Mouse (Mus musculus): ENCODE measurements around the gene Mfap3. TPM values are rescaled to one million over a fixed set of nuclear protein-coding genes. Genes with fewer than 3 reads are reported as not detected.

Mfap3 gene
- polyA plus RNA-seq, 1 experiment: 6.4 TPM

- Histone ChIP-seq H3K4me3 (peak overlapping the region; percentile 92), H3K4me2 (ENCODE audit: low read depth) (peak overlapping the region; percentile 79), H3ac (ENCODE audit: control insufficient read depth, insufficient read length) (no peak overlapping the region), H3K36me3 (ENCODE audit: control insufficient read depth, insufficient read depth) (peaks cover 3% of the 10 kb centered on the region), H3K79me2 (ENCODE audit: control insufficient read depth, insufficient read depth) (peaks cover 53% of the 10 kb centered on the region), H3K27me3 (ENCODE audit: control insufficient read depth, insufficient read depth, insufficient read length) (no peaks in the 10 kb centered on the region)
- TF ChIP-seq SRF (IDR thresholded peaks at IDR 0.05; ENCODE audit: control insufficient read depth, insufficient read length, low read depth) (no peak), E2F4 (IDR thresholded peaks at IDR 0.05; ENCODE audit: insufficient read depth) (no peak), REST (IDR thresholded peaks at IDR 0.05; ENCODE audit: insufficient read depth, insufficient read length) (no peak), TCF3 (IDR thresholded peaks at IDR 0.05; ENCODE audit: insufficient read length, low read depth) (no peak), MAX (IDR thresholded peaks at IDR 0.05; ENCODE audit: low read depth) (no peak), MYOD1 (IDR thresholded peaks at IDR 0.05; ENCODE audit: control insufficient read depth in 1 of 3, insufficient read length in 2 of 3, low read depth in 2 of 3) (no peak), POLR2AphosphoS2 (IDR thresholded peaks at IDR 0.05; ENCODE audit: insufficient read length, low read depth) (no peak), CEBPB (IDR thresholded peaks at IDR 0.05; ENCODE audit: insufficient read depth, poor library complexity, severe bottlenecking) (no peak), POLR2A (IDR thresholded peaks at IDR 0.05; ENCODE audit: insufficient read length, low read depth) (no peak), TCF12 (IDR thresholded peaks at IDR 0.05; ENCODE audit: insufficient read depth, poor library complexity, severe bottlenecking) (no peak), MYOG (IDR thresholded peaks at IDR 0.05; ENCODE audit: control insufficient read depth in 1 of 3, insufficient read depth in 1 of 3, insufficient read length in 2 of 3, low read depth in 2 of 3) (no peak), USF1 (IDR thresholded peaks at IDR 0.05; ENCODE audit: low read depth) (no peak)
Measured at GRCm38 (mm10) chr11:57516946-57517441, 1.5 kb upstream of the Mfap3 start.

- Histone ChIP-seq H3K4me2 (ENCODE audit: low read depth) (peak overlapping the region; percentile 79), H3K36me3 (ENCODE audit: control insufficient read depth, insufficient read depth) (no peaks in the 10 kb centered on the region), H3ac (ENCODE audit: control insufficient read depth, insufficient read length) (peak overlapping the region; percentile 81), H3K27me3 (ENCODE audit: control insufficient read depth, insufficient read depth, insufficient read length) (no peaks in the 10 kb centered on the region), H3K79me2 (ENCODE audit: control insufficient read depth, insufficient read depth) (peaks cover 64% of the 10 kb centered on the region), H3K4me3 (peak overlapping the region; percentile 92)
- TF ChIP-seq SRF (IDR thresholded peaks at IDR 0.05; ENCODE audit: control insufficient read depth, insufficient read length, low read depth): no peak
- no peak for TF ChIP-seq CEBPB (IDR thresholded peaks at IDR 0.05; ENCODE audit: insufficient read depth, poor library complexity, severe bottlenecking)
- TF ChIP-seq POLR2AphosphoS2 (IDR thresholded peaks at IDR 0.05; ENCODE audit: insufficient read length, low read depth): no peak
- no peak for TF ChIP-seq REST (IDR thresholded peaks at IDR 0.05; ENCODE audit: insufficient read depth, insufficient read length)
- no peak for TF ChIP-seq MAX (IDR thresholded peaks at IDR 0.05; ENCODE audit: low read depth)
- no peak for TF ChIP-seq POLR2A (IDR thresholded peaks at IDR 0.05; ENCODE audit: insufficient read length, low read depth)
- no peak for TF ChIP-seq USF1 (IDR thresholded peaks at IDR 0.05; ENCODE audit: low read depth)
- TF ChIP-seq TCF3 (IDR thresholded peaks at IDR 0.05; ENCODE audit: insufficient read length, low read depth): no peak
- no peak for TF ChIP-seq E2F4 (IDR thresholded peaks at IDR 0.05; ENCODE audit: insufficient read depth)
- no peak for TF ChIP-seq MYOD1 (IDR thresholded peaks at IDR 0.05; ENCODE audit: control insufficient read depth in 1 of 3, insufficient read length in 2 of 3, low read depth in 2 of 3)
Measured at GRCm38 (mm10) chr11:57518751-57519148, 286 bp downstream of the Mfap3 start.

DNA sequence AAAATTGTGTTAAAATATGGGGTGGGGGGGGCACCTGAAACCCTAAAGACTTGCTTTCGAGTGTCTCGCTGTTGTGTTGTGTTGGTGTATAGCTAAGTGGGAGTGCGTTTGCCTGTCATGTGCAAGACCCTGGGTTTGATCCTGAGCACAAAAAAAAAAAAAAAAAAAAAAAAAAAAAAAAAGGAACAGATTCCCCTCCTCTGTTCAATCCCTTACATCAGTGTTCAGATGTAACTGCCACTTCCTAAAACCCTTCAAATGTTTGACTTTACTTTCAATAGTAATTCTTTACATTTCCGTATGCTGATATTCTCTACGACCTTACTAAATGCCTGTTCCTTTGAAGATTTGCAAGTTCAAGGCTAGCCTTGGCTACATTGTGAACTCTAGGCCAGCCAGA, 840 bp downstream of the Mfap3 start:
- H3ac ChIP-seq (ENCODE audit: control insufficient read depth, insufficient read length): no peak overlapping the region
- no peaks in the 10 kb centered on the region for H3K36me3 ChIP-seq (ENCODE audit: control insufficient read depth, insufficient read depth)
- no peaks in the 10 kb centered on the region for H3K27me3 ChIP-seq (ENCODE audit: control insufficient read depth, insufficient read depth, insufficient read length)
- H3K4me3 ChIP-seq: peak overlapping the region; percentile 92
- H3K79me2 ChIP-seq (ENCODE audit: control insufficient read depth, insufficient read depth): peaks cover 64% of the 10 kb centered on the region
- TF ChIP-seq SRF (IDR thresholded peaks at IDR 0.05; ENCODE audit: control insufficient read depth, insufficient read length, low read depth) (no peak), MYOG (IDR thresholded peaks at IDR 0.05; ENCODE audit: control insufficient read depth in 1 of 3, insufficient read depth in 1 of 3, insufficient read length in 2 of 3, low read depth in 2 of 3) (no peak), MAX (IDR thresholded peaks at IDR 0.05; ENCODE audit: low read depth) (no peak), CEBPB (IDR thresholded peaks at IDR 0.05; ENCODE audit: insufficient read depth, poor library complexity, severe bottlenecking) (no peak), TCF12 (IDR thresholded peaks at IDR 0.05; ENCODE audit: insufficient read depth, poor library complexity, severe bottlenecking) (no peak), TCF3 (IDR thresholded peaks at IDR 0.05; ENCODE audit: insufficient read length, low read depth) (no peak), POLR2AphosphoS2 (IDR thresholded peaks at IDR 0.05; ENCODE audit: insufficient read length, low read depth) (no peak), POLR2A (IDR thresholded peaks at IDR 0.05; ENCODE audit: insufficient read length, low read depth) (no peak), E2F4 (IDR thresholded peaks at IDR 0.05; ENCODE audit: insufficient read depth) (no peak), MYOD1 (IDR thresholded peaks at IDR 0.05; ENCODE audit: control insufficient read depth in 1 of 3, insufficient read length in 2 of 3, low read depth in 2 of 3) (no peak), REST (IDR thresholded peaks at IDR 0.05; ENCODE audit: insufficient read depth, insufficient read length) (no peak), USF1 (IDR thresholded peaks at IDR 0.05; ENCODE audit: low read depth) (no peak)
- H3K4me2 ChIP-seq (ENCODE audit: low read depth): peak overlapping the region; percentile 79

- Histone ChIP-seq H3K4me2 (ENCODE audit: low read depth) (no peak overlapping the region), H3K4me3 (no peak overlapping the region), H3ac (ENCODE audit: control insufficient read depth, insufficient read length) (no peak overlapping the region), H3K79me2 (ENCODE audit: control insufficient read depth, insufficient read depth) (peaks cover 63% of the 10 kb centered on the region), H3K36me3 (ENCODE audit: control insufficient read depth, insufficient read depth) (no peaks in the 10 kb centered on the region), H3K27me3 (ENCODE audit: control insufficient read depth, insufficient read depth, insufficient read length) (no peaks in the 10 kb centered on the region)
- TF ChIP-seq REST (IDR thresholded peaks at IDR 0.05; ENCODE audit: insufficient read depth, insufficient read length) (no peak), TCF12 (IDR thresholded peaks at IDR 0.05; ENCODE audit: insufficient read depth, poor library complexity, severe bottlenecking) (no peak), USF1 (IDR thresholded peaks at IDR 0.05; ENCODE audit: low read depth) (no peak), MAX (IDR thresholded peaks at IDR 0.05; ENCODE audit: low read depth) (no peak), E2F4 (IDR thresholded peaks at IDR 0.05; ENCODE audit: insufficient read depth) (no peak), POLR2A (IDR thresholded peaks at IDR 0.05; ENCODE audit: insufficient read length, low read depth) (no peak), POLR2AphosphoS2 (IDR thresholded peaks at IDR 0.05; ENCODE audit: insufficient read length, low read depth) (no peak), MYOD1 (IDR thresholded peaks at IDR 0.05; ENCODE audit: control insufficient read depth in 1 of 3, insufficient read length in 2 of 3, low read depth in 2 of 3) (no peak), TCF3 (IDR thresholded peaks at IDR 0.05; ENCODE audit: insufficient read length, low read depth) (no peak), MYOG (IDR thresholded peaks at IDR 0.05; ENCODE audit: control insufficient read depth in 1 of 3, insufficient read depth in 1 of 3, insufficient read length in 2 of 3, low read depth in 2 of 3) (no peak), SRF (IDR thresholded peaks at IDR 0.05; ENCODE audit: control insufficient read depth, insufficient read length, low read depth) (no peak), CEBPB (IDR thresholded peaks at IDR 0.05; ENCODE audit: insufficient read depth, poor library complexity, severe bottlenecking) (no peak)
Measured at GRCm38 (mm10) chr11:57521206-57521605, 2.7 kb downstream of the Mfap3 start.

Data from myocyte (in vitro differentiated cells).